Comparison of ENCODE assay signal across 8 mouse cellular contexts in genomic region chr8:22411971-22412370, GRCm38 (mm10). TPM values are rescaled to one million over a fixed set of nuclear protein-coding genes. Genes with fewer than 3 reads are reported as not detected.
A peak's percentile ranks its signal among the peaks of the same experiment; 100 is the strongest.
DNase-seq lines count a peak whose midpoint lies in the region; ATAC-seq lines count a peak whose summit lies in the region.

No protein-coding gene starts in this region.

- no peaks in the 10 kb centered on the region for H3K9me3 ChIP-seq in heart, embryonic 16.5 days (replicated peaks; ENCODE audit: control insufficient read depth, low read length)
- no peaks in the 10 kb centered on the region for H3K9me3 ChIP-seq in hindbrain, embryonic 13.5 days
- no peaks in the 10 kb centered on the region for H3K9me3 ChIP-seq in midbrain, embryonic 12.5 days

- WGBS in heart, embryonic 16.5 days, result 7% methylated on average over 8 of the region's 8 CpGs
- 26% methylated on average over 8 of the region's 8 CpGs for WGBS in hindbrain, embryonic 13.5 days
- 25% methylated on average over 8 of the region's 8 CpGs for WGBS in midbrain, embryonic 12.5 days

- peaks cover 9% of the 10 kb centered on the region for H3K4me1 ChIP-seq in heart, embryonic 16.5 days (ENCODE audit: control insufficient read depth, insufficient read depth, low read length)
- peaks cover 23% of the 10 kb centered on the region for H3K4me1 ChIP-seq in hindbrain, embryonic 13.5 days (replicated peaks)
- peaks cover 7% of the 10 kb centered on the region for H3K4me1 ChIP-seq in midbrain, embryonic 12.5 days

- peak overlapping the region; percentile 95 for H3K4me2 ChIP-seq in heart, embryonic 16.5 days (ENCODE audit: low read depth, low read length)
- H3K4me2 ChIP-seq in hindbrain, embryonic 13.5 days, result peak overlapping the region; percentile 85
- H3K4me2 ChIP-seq in midbrain, embryonic 12.5 days (replicated peaks), result peak overlapping the region; percentile 70

- intact Hi-C loops in heart, postnatal 10 days (cut with DNase I), result no loop called here

- peak overlapping the region; percentile 82; the same call in 1 of the 2 replicates for H3K27ac ChIP-seq in heart, embryonic 16.5 days (ENCODE audit: low read length)
- H3K27ac ChIP-seq in hindbrain, embryonic 13.5 days, result no peak overlapping the region
- H3K27ac ChIP-seq in midbrain, embryonic 12.5 days (replicated peaks), result no peak overlapping the region

- no peaks in the 10 kb centered on the region for H3K27me3 ChIP-seq in heart, embryonic 16.5 days (ENCODE audit: control insufficient read depth, insufficient read depth, low read length)
- H3K27me3 ChIP-seq in hindbrain, embryonic 13.5 days, result 0 out of 2 replicates have a peak, but pooled peaks cover 5% of the 10 kb centered on the region
- H3K27me3 ChIP-seq in midbrain, embryonic 12.5 days, result no peaks in the 10 kb centered on the region

- H3K36me3 ChIP-seq in heart, embryonic 16.5 days (ENCODE audit: control insufficient read depth, insufficient read depth), result peaks cover 6% of the 10 kb centered on the region; the same call in 1 of the 2 replicates
- peaks cover 12% of the 10 kb centered on the region for H3K36me3 ChIP-seq in hindbrain, embryonic 13.5 days
- H3K36me3 ChIP-seq in midbrain, embryonic 12.5 days, result peaks cover 17% of the 10 kb centered on the region

- peak overlapping the region; percentile 82 for H3K4me3 ChIP-seq in heart, embryonic 16.5 days (ENCODE audit: low read length)
- H3K4me3 ChIP-seq in hindbrain, embryonic 13.5 days, result peak overlapping the region; percentile 71
- peak overlapping the region; percentile 71 for H3K4me3 ChIP-seq in midbrain, embryonic 12.5 days

- no peak for ATAC-seq in heart, embryonic 16.5 days (replicated peaks; ENCODE audit: extremely low read depth, insufficient read depth, low FRiP score)
- no peak for ATAC-seq in hindbrain, embryonic 13.5 days (ENCODE audit: low FRiP score)
- ATAC-seq in midbrain, embryonic 12.5 days (ENCODE audit: low FRiP score, low read depth), result no peak

- peak overlapping the region; percentile 88 for H3K9ac ChIP-seq in heart, embryonic 16.5 days (ENCODE audit: low read length)
- peak overlapping the region; percentile 89 for H3K9ac ChIP-seq in hindbrain, embryonic 13.5 days
- peak overlapping the region; percentile 84 for H3K9ac ChIP-seq in midbrain, embryonic 12.5 days (replicated peaks)

- no peak for DNase-seq in heart, postnatal 10 days
- DNase-seq in adipocyte (ENCODE audit: low spot score), result peak; percentile 20
- DNase-seq in cerebellum, postnatal 14 days, result no peak
- DNase-seq in adrenal gland, adult 2 months, result no peak
- DNase-seq in layer of hippocampus, adult 9-10 months (ENCODE audit: low spot score), result no peak

RNA-seq across cellular contexts. Expression of gene Mrps31, which starts 0.8 kb away (rescaled TPM):
- polyA plus RNA-seq in heart, embryonic 16.5 days (2015; fragmentation: Nextera tagmentation; extraction: Ambion mirVana), result 49.7 and 55.2 TPM in 2 replicates
- 10 to 100 TPM; 53.9 to 54.4 TPM for total RNA-seq in heart, postnatal 10 days (2021)
- polyA plus RNA-seq in hindbrain, embryonic 13.5 days (2015; fragmentation: Nextera tagmentation; extraction: Ambion mirVana), result 33.8 and 34.2 TPM in 2 replicates
- polyA plus RNA-seq in midbrain, embryonic 12.5 days (2016; fragmentation: Nextera tagmentation; extraction: Ambion mirVana), result 38.5 and 43.8 TPM in 2 replicates
- 10 to 100 TPM; 35.9 to 51.0 TPM for total RNA-seq in adrenal gland, adult 2 months (2021)
- 2.1 and 3.3 TPM in 2 replicates for polyA plus RNA-seq in adrenal gland, adult 2 months (2012; rRNA removed)

RNA-seq across cellular contexts. Expression of gene Slc25a15, which starts 13.6 kb away (rescaled TPM):
- polyA plus RNA-seq in heart, embryonic 16.5 days (2015; fragmentation: Nextera tagmentation; extraction: Ambion mirVana), result 12.0 and 13.2 TPM in 2 replicates
- total RNA-seq in heart, postnatal 10 days (2021), result 10 to 100 TPM; 12.8 to 13.7 TPM
- 8.8 TPM in 2 replicates for polyA plus RNA-seq in hindbrain, embryonic 13.5 days (2015; fragmentation: Nextera tagmentation; extraction: Ambion mirVana)
- 12.5 and 13.6 TPM in 2 replicates for polyA plus RNA-seq in midbrain, embryonic 12.5 days (2016; fragmentation: Nextera tagmentation; extraction: Ambion mirVana)
- 10 to 100 TPM; 11.8 to 15.7 TPM for total RNA-seq in adrenal gland, adult 2 months (2021)
- polyA plus RNA-seq in adrenal gland, adult 2 months (2012; rRNA removed), result 4.1 and 6.2 TPM in 2 replicates
